Mouse (Mus musculus): ENCODE results near the gene Dcaf12. TPM values are rescaled to one million over a fixed set of nuclear protein-coding genes. Genes with fewer than 3 reads are reported as not detected.
A peak's percentile ranks its signal among the peaks of the same experiment; 100 is the strongest.

Dcaf12 gene
- polyA plus RNA-seq, 1 experiment: 33.8 TPM

DNA sequence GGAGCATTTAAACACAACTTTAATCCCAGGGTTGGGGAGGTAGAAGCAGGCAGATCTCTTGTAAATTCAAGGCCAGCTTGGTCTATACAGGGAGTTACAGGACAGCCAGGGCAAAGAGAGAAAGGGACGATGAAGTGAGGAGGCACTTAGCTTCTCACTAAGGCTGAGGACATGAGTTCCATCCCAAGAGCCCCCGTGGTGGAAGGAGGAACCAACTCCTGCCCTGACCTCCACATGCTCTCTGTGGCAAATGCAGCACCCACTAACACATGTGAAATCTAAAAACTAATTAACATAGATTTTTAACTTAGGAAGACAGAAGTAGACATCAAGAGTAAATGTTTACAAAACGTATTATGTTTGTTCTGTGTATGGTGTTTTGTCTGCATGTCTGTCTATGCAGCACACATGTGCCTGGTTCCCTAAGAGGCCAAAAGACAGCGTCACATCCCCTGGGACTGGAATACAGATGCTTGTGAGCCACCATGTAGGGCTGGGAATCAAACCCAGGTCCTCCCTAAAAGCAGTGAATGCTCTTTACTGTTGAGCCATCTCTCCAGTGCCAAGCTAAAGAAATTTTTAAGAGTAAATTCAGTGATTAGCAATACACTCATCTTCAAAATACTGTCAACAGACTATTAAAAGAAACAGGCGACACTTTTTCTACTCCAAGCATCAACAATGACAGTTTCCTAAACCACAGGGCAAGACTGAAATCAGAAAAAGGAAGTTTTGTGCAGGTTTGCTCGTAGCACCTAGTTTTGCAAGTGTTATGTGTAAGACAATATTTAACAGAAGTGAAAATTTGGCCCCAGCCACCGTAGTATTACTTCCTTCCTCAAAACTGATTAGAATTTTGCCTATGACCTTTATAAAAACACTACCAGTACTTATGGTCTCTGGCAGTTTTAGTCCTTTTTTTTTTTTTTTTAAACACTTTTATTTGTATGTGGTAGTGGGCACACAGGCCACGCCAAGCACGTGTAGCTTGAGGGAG, 3.8 kb downstream of the Dcaf12 start:
- no peak for DNase-seq (ENCODE audit: low read depth)

DNA sequence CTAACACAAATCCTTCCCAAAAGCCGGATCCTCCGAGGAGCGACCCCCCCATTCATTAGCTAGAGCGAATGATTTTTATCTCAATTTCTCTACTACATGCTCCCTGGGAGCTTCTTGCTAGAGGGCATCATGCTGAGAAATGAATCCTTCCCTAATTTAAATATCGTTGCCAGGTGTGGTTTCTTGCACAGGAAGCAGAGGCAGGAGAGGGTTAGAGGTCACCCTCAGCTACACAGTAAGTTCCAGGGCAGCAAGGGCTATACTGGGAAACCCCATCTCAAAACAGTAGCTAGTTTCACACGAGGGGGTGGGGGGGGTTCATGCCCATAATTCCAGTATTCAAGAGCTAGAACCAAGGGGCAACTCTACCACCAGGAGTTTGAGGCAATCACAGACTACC, 7.3 kb downstream of the Dcaf12 start:
- DNase-seq (ENCODE audit: low read depth): no peak

DNA sequence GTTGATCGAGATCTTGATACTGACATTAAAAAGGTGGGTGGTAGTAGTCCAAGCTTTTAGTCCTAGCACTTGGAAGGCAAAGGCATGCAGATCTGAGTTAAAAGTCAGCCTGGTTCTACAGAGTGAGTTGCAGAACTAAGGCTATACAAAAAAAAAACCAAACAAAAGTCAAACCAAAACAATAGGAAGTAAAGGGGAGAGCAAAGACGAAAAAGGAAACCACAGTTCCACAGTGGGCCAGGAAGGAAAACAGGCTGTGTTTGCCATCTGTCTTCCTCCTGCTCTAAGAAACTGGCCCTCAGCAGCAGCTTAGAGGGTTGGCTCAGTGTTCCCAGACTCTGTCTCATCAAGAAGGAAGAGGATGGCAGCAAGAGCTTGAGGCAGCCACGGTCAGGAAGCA, 10.4 kb downstream of the Dcaf12 start:
- no peak for DNase-seq (ENCODE audit: low read depth)

DNA sequence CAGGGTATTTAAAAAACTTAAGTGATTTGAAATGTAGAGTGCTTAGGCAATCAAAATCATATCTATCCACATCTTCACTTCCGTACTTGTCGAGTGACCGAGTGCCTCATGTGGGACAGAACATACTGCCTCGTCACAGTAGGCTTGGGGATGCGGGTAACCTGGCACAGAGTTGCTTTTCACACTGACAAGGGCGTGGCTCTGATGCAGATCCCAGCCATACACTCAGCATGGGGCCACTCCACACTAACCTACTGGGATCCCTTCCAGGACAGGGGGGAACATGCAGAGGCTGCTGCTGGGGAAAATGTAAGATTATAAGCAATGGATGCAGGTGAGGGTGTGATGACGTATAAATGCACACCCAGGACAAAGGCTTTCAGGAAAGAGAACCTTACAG, 11.0 kb downstream of the Dcaf12 start:
- no peak for DNase-seq (ENCODE audit: low read depth)

DNA sequence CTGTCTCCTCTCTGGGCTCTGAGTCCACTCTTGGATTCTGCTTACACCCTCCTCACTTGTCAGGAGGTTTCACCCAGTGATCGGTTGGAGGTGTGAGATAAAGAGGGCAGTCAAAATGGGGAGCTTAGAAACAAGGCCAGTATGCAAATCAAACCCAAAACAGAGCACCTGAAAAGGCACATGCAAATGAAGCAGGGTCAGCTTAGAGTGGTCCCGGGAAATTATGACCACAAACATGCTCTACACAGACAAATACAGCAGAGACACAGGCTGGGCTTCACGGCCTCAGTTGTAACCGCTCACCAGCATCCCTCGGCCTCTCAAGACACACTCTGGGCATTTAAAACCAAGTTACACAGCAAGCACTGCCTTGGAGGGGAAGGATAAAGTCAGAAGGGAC, 15.7 kb downstream of the Dcaf12 start:
- DNase-seq (ENCODE audit: low read depth): no peak

DNA sequence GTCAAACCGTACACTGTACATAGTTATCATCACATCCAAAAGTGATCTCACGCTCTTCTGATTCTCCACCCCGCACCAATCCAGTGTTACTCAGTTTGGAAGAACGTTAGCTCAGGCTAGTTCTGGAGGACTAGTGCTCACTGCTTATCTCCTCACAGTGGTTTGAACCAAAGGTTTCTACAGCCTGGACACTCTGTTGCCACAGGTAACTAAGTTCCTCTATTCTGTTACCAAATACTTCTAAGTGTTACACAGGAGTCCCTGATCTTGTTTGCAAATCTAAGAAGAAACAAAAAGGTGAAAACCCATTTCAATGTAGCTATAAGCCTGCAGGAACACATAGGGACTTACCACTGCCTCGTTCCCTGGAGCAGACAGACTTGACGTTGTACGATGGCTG, 18.7 kb downstream of the Dcaf12 start:
- no peak for DNase-seq (ENCODE audit: low read depth)

DNA sequence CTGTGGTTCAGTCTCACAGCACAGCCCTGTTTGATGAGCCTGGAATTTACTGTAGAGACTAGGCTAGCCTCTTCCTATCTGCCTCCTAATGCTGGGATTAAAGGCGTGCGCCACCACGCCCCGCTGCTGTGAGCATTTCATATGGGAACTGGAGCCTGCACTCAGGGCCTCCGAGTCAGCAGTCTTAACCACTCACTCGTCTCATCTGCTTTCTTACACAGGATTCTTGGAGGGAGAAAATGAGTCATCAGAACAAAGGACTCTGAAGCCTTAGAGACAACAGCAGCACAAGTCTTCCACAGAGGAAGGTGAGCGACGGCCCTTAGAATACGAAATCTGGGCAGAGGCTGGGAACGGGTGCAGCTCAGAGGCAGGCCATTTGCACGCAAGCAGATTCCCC, 19.2 kb downstream of the Dcaf12 start:
- DNase-seq (ENCODE audit: low read depth): no peak

DNA sequence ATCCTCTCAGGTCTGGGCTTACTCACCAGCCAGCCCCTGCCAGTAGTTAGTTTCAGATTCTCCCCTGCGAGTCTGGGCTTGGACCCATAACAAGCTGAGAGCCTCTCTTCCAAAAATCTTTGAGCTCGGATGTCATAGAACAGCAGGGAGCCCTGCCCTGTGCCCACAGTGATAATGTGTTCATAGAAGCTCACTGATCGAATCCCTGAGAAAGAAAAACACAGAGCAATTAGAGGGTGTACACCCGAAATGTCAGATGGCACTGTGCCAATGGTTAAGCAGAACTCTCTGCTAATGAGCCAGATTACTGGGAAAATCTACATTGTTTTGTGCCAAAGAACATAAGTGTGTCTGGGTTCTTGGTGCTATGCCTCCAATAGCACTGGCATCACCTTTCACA, 20.8 kb downstream of the Dcaf12 start:
- DNase-seq (ENCODE audit: low read depth): no peak

DNA sequence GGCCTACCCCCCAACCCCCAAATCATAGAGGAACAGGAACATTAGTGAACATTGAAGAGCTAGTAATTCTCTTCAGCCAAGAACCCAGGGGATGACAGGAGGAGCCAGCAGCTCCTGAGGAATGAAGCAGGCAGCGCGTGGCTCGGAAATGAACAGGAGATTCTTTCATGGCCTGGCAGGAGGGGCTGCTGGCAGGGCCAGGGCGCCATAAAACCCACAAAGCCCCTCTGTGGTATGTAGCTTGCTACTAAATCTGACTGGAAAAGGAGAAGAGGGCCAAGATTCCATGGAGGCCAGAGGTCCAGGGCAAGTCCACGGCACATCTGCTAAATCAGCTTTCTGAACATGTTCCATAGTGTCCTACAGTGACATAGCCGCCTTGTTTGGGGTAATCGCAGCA, 24.9 kb downstream of the Dcaf12 start:
- no peak for DNase-seq (ENCODE audit: low read depth)

DNA sequence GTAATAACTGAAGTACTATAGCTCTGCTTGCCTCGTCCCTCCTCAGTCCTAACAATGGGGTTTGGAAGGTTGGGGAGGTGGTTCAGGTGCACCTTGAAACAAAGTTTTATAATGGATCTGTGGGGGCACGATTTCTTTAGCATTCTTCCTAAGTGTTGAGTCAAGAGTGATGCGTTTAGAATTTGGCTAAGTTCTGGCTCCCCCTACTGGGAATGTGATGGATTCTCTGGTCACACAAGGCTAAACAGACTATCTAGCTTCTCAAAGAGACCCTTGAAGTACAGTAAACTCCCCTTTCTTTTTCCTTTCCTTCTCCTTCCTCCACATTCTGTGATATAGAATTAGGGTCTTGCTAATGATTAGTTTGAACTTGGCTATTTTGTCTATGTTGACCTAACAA, 28.3 kb downstream of the Dcaf12 start:
- DNase-seq (ENCODE audit: low read depth): no peak

DNA sequence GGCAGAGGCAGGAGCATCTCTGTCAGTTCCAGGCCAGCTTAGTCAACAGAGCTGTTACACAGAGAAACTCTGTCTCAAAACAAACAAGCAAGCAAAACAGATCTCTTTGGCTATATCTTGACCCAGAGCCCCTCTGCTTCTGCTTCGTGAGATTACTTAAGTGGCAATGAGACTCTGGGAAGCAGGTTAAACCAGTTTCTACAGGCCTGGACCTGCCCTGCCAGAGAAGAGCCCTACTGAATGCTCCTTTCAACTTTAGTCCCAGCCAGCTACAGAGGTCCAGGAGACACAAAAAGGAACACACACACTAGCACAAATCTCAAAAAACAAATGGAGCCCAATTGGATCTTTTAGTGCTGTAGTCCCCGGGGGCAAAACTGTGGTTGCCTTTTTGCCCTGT, 30.6 kb downstream of the Dcaf12 start:
- DNase-seq (ENCODE audit: low read depth): peak; percentile 72

DNA sequence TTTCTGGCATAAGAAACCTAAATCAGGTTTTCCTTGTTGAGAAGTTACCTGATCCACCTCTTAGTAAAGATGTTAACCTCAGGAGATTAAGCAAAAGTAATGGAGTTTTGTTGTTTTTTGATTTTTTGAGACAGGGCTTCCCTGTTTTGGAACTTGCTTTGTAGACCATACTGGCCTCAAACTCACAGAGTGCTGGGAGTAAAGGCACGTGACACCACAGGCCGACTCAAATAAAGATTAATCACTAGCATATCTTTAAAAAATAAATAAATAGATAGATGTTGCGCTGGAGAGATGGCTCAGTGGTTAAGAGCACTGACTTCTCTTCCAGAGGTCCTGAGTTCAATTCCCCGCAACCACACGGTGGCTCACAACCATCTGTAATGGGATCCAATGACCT, 38.8 kb downstream of the Dcaf12 start:
- no peak for DNase-seq (ENCODE audit: low read depth)

DNA sequence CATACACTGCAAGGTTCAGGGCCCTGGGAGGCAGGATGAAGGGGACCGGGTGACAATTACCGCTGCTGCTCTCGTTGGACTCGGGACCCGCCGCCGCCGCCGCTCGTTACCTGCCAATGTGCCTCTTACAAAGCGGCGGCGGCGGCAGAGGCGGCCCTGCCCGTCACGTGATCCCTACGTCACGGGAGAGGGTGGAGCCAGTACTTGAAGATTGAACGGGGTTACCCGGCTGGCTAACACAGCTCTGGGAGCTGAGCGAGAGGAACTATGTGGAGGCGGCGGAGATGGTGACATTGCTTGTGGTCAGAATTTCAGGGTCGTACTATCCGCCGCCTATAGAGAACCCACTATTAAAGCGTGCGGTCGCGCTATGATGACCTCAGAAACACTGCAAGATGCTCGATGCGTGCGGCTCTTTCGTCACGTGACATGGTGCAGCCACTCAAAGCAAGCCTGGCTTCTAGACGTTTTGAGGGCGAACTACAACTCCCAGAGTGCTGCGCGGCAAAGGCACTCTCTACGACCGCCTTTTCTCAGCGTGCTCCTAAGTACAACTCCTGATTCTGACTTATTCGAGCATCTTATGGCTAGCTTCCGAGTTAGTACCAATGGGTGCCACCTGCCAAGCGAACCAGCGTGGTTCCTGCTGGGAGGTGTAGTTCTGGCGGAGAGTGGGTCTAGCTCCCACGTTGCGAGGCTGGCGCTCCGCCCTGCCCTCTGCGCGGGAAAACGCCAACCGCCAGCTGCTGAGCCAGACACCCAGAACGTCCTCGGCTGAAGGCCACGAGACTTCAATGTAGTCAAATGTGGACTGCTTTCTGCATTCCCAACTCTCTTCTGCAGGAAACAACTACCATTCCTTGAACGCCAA, 39.5 kb downstream of the Dcaf12 start, which contains the start of gene Ubap2:
Gene Ubap2 (minus strand): TSS at position 165 of the 871 bp plus-strand sequence.
- peak; percentile 91 for DNase-seq (ENCODE audit: low read depth)

DNA sequence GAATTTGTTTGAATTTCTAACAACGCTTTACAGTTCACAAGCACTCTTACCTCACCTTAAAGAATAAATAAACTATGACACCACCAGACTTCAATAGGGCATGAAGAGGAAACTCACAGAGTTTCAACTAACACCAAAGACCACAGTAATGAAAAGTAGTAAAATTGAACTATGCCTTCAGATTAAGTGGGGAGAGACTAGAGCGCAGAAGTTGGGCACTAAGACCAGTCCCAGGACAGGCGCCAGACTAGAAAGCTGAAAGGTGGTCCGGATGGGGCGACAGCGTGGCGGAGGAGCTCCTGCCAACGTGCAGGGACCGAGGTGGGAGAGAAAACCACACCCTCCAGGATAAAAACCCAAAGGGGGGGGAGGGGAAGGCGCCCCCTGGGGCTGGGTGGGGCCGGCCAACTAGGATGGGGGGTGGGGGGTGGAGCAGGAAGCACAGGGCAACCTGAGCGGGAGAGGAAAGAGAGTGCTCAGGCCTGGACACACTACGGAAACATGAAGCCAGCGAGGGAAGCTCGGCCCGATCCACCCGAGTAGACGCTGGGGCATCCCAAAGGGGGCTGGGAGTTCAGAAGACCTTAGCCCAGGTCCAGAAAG, 40.2 kb downstream of the Dcaf12 start:
- DNase-seq (ENCODE audit: low read depth): no peak

DNA sequence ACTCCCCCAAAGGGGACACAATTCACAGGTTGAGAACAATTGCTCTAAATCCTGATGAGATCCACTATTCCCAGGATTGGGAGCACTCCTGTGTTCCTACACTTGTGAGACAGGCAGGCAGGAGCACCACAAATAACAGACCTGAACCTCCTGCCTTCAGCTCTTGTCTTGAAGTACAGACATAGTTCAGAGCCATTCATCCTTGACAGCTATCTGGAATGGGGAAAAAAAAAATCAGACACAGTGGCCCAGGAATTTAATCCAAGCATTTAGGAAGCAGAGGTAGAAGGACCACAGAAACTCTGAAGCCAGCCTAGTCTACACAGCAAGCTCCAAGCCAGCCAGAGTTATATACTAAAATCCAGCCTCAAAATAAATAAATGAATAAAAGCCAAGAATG, 46.6 kb downstream of the Dcaf12 start:
- no peak for DNase-seq (ENCODE audit: low read depth)

DNA sequence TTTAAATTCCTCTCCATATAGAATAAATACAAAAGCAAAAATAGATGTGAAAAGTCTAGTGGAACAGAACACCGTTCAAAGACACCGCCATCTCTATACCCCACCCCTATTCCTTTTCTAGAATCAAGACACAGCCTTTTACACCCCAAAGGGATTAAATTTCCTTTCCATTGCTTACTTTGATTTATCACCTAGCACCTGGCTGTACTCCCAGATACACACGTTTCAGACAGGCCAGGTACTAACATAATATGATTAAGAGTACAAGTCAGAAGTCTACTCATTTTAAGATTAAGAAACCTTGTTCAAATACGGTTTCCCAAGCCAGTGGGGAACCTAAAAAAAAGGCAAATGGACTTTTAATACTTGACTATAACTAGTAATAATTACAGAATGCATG, 48.3 kb downstream of the Dcaf12 start:
- DNase-seq (ENCODE audit: low read depth): no peak

DNA sequence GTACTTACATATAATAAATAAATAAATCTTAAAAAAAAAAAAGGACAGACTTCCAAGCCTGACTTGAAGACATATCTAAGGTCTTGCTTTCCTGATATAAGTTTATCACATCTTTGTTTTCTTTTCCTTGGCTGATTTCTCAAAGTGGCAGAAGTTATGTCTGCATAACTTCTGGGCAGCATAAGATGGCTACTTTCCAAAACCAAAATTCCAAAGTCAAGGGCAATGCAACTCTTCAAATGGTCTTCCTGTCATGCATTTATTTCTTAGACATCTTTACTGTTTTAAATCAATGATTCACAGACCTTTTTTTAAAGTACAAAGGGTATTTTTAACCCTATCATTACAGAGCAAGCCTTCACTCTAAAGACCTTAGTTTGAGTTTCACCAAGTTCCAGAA, 54.0 kb downstream of the Dcaf12 start:
- no peak for DNase-seq (ENCODE audit: low read depth)

DNA sequence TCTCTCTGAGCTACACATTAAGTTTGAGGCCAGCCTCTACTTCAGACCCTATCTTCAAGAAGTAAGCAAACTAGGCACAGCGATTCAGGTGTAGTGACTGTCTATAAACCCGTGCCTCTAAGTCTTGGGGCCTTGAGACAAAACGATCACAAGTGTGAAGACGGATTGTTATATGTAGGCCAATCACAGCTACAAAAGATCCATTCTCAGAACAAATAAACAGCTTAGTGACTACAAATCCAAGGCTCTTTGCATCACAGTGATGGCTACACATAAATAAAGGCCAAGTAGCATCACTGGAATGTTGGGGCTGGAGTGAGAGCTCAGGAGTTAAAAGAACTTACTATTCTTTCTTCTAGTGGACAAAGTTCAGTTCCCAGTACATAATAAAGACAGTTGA, 55.7 kb downstream of the Dcaf12 start:
- no peak for DNase-seq (ENCODE audit: low read depth)

DNA sequence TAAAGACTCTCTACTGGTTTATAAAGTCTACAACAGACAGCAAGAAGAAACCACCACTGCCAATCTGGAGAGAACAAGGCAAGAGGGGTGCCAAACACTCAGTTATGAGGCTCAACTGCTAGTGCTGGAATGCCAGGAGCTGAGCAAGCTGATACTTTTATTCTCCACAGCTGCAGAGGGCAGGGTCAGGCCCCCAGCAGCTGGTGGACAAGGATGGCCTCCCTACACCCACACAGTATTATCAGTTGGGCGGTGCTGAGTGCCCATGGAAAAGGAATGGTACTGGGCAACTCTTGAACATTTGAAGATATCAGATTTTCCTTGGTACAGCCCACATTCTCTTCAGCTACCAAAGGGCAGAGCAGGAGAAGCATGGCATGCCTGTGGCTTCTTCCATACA, 56.9 kb downstream of the Dcaf12 start:
- no peak for DNase-seq (ENCODE audit: low read depth)

DNA sequence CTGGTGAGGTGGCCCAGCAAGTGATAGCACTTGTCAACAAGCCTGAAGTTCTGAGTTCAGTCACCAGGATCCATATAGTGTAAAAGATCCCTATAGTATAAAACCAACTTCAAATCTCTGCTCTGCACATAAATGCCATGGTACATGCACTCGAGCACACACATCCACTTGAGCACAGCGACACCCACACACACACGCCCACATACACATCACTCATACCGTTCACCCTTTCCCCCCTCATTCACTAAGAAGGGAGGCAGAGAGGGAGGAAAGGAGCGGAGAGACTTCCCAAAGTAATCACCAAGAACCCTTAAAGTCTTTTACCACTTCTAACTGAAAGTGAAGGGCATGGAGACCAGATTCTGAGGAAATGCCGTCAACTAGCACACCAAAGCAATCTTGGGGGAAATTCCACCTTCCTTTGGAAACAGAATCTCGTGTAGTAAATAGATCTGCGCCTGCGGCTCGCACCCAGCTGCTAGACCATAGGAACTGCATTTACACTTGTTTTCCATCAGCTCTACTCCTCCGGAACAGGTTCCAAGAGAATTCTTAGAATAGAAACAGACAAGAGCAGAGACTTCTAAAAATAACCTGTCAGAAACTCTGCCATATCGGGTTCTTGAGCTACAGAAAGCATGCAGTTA, 59.0 kb downstream of the Dcaf12 start:
- DNase-seq (ENCODE audit: low read depth): no peak

DNA sequence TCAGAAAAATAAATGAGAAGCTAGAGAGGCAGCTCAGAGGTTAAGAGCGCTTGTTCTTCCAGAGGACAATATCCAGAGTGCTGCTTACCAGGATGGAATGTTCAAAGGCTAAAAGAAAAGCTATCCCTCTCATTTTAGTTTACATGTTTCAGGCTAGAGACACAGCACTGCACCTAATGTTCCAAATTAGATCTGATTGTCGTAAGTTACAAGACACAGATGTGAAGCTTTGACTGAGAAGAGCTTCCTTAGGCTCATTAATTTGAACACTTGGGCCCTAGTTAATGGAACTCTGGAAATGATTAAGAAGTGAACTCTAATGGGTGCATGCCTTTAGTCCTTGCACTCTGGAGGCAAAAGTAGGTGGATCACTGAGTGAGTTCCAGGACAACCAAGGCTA, 60.9 kb downstream of the Dcaf12 start:
- DNase-seq (ENCODE audit: low read depth): no peak

DNA sequence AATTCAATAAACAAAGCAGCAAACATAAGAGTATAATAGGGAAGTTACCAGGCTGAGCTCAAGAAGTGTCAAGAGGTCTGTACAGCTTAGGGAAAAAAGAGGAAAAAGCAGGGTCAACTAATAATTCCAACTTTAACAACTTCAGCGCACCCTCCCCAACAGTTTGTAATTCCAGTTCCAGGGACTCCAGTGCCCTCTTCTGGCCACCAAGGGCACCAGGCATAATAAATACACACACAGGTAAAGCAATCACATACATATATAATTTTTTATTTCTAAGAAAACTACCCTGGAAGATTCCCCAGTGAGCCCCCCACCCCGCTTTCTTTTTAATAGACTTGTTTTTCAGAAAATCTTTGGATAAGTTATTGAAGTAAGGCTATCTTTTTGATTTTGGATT, 69.3 kb downstream of the Dcaf12 start:
- no peak for DNase-seq (ENCODE audit: low read depth)

Data from gonadal fat pad, adult 2 months (tissue).